Mouse (Mus musculus) NIH3T3 (cell line): ENCODE results near the gene Epop.
"Not testable (repeated sequence)": the region's sequence is repeated elsewhere in the genome, so short reads cannot be mapped to it uniquely, and the experiment has no call there.

Experiments
- DNase-seq: peaks from one replicate; pipeline ENCODE4 v3.0.0-alpha.2; 2012; ENCODE audit warnings: low read depth

Gene Epop

GRCm38 (mm10) chr11:97660734-97661647 is 31.5 kb upstream of the Epop start:
- DNase-seq: no peak

GRCm38 (mm10) chr11:97659990-97660714 is 30.6 kb upstream of the Epop start:
- DNase-seq: peak; percentile 86

- peak; percentile 36 for DNase-seq
These were observed 29.9 kb upstream of the Epop start for GRCm38 (mm10) chr11:97659267-97659989.

- DNase-seq: no peak
These were observed 29.3 kb upstream of the Epop start for GRCm38 (mm10) chr11:97658751-97659266.

- DNase-seq: not testable (repeated sequence)
These were observed 28.5 kb upstream of the Epop start for GRCm38 (mm10) chr11:97657967-97658366.

- DNase-seq: no peak
These were observed 27.9 kb upstream of the Epop start for GRCm38 (mm10) chr11:97657184-97657945.

GRCm38 (mm10) chr11:97656269-97656971 is 26.9 kb upstream of the Epop start:
- no peak for DNase-seq

- DNase-seq: no peak
These were observed 24.7 kb upstream of the Epop start for GRCm38 (mm10) chr11:97654210-97654609.

- DNase-seq: not testable (repeated sequence)
These were observed 23.9 kb upstream of the Epop start for GRCm38 (mm10) chr11:97653376-97653775.

GRCm38 (mm10) chr11:97650341-97650740 is 20.8 kb upstream of the Epop start:
- DNase-seq: peak; percentile 33

- DNase-seq: not testable (repeated sequence)
These were observed 19.0 kb upstream of the Epop start for GRCm38 (mm10) chr11:97648541-97648940.

- DNase-seq: peak; percentile 81
These were observed 15.3 kb upstream of the Epop start for GRCm38 (mm10) chr11:97644834-97645233.

GRCm38 (mm10) chr11:97643380-97644055 is 14.0 kb upstream of the Epop start:
- no peak for DNase-seq

- DNase-seq: peak; percentile 29
These were observed 13.2 kb upstream of the Epop start for GRCm38 (mm10) chr11:97642746-97643145.

GRCm38 (mm10) chr11:97641668-97642067 is 12.2 kb upstream of the Epop start:
- DNase-seq: no peak

GRCm38 (mm10) chr11:97635468-97636019 is 6.0 kb upstream of the Epop start:
- DNase-seq: no peak

- not testable (repeated sequence) for DNase-seq
These were observed 2.9 kb upstream of the Epop start for GRCm38 (mm10) chr11:97632440-97632839.

- DNase-seq: peak; percentile 80
These were observed 2.4 kb upstream of the Epop start for GRCm38 (mm10) chr11:97631938-97632337.

GRCm38 (mm10) chr11:97631500-97631899 is 2.0 kb upstream of the Epop start:
- no peak for DNase-seq

- no peak for DNase-seq
These were observed 1.5 kb upstream of the Epop start for GRCm38 (mm10) chr11:97631046-97631445.
